Comparison of ENCODE assay signal across 17 mouse cellular contexts in genomic region chr3:32660831-32661555, GRCm38 (mm10). TPM values are rescaled to one million over a fixed set of nuclear protein-coding genes. Genes with fewer than 3 reads are reported as not detected.
DNase-seq lines count a peak whose midpoint lies in the region; ATAC-seq and TF ChIP-seq lines count a peak whose summit lies in the region.
"Had no signal": no experiment of that assay in that cellular context is flagged by ENCODE, and none has a peak within 500 bp of the region (broad histone marks: within the 10 kb centered on the region; RNA-seq: fewer than 3 reads in every experiment).

No protein-coding gene starts in this region.

- no peak overlapping the region for H3K27ac ChIP-seq in thymus, adult 2 months (ENCODE audit: control insufficient read depth, insufficient read depth, low read length)
- no peak overlapping the region for H3K27ac ChIP-seq in midbrain, embryonic 13.5 days
- no peak overlapping the region for H3K27ac ChIP-seq in hindbrain, embryonic 11.5 days (ENCODE audit: low read depth, low read length)
- H3K27ac ChIP-seq in hindbrain, embryonic 12.5 days: no peak overlapping the region
- H3K27ac ChIP-seq: heart, adult 2 months; layer of hippocampus, adult 2 months; liver, embryonic 14.5 days; midbrain, embryonic 12.5 days had no signal

- no peak for TF ChIP-seq POLR2A in thymus, adult 2 months (IDR thresholded peaks at IDR 0.05; ENCODE audit: control insufficient read depth, extremely low read depth, insufficient read depth, low read length, poor library complexity)

- H3K36me3 ChIP-seq in thymus, adult 2 months (ENCODE audit: control insufficient read depth, insufficient read depth, low read length): no peaks in the 10 kb centered on the region
- no peaks in the 10 kb centered on the region for H3K36me3 ChIP-seq in midbrain, embryonic 13.5 days
- no peaks in the 10 kb centered on the region for H3K36me3 ChIP-seq in hindbrain, embryonic 11.5 days (ENCODE audit: control insufficient read depth, insufficient read depth, low read length)
- H3K36me3 ChIP-seq in hindbrain, embryonic 12.5 days: no peaks in the 10 kb centered on the region
- H3K36me3 ChIP-seq: midbrain, embryonic 12.5 days had no signal

- no peak overlapping the region for H3K4me3 ChIP-seq in thymus, adult 2 months (ENCODE audit: control insufficient read depth, insufficient read depth, low read length)
- no peak overlapping the region for H3K4me3 ChIP-seq in midbrain, embryonic 13.5 days (replicated peaks)
- no peak overlapping the region for H3K4me3 ChIP-seq in hindbrain, embryonic 11.5 days (ENCODE audit: low read depth, low read length)
- H3K4me3 ChIP-seq in hindbrain, embryonic 12.5 days: no peak overlapping the region
- H3K4me3 ChIP-seq: heart, adult 2 months; layer of hippocampus, adult 2 months; midbrain, embryonic 12.5 days had no signal

- TF ChIP-seq CTCF in thymus, adult 2 months (IDR thresholded peaks at IDR 0.05; ENCODE audit: borderline replicate concordance, control insufficient read depth, extremely low read depth, insufficient read depth, low read length, poor library complexity): no peak

- DNase-seq in thymus, adult 2 months: peak; percentile 11
- no peak for DNase-seq in thymus, adult 18-20 months
- DNase-seq in ES-CJ7 (ENCODE audit: low read depth, low spot score): peak; percentile 58
- no peak for DNase-seq in hindbrain, embryonic 11.5 days (ENCODE audit: low spot score)
- DNase-seq: cerebellum, adult 11-12 months; cerebellum, postnatal 14 days; embryo, embryonic 11 days; heart, adult 2 months; kidney, adult 2 months; kidney, postnatal 14 days; spleen, adult 18-20 months had no signal

- no peak overlapping the region for H3K9ac ChIP-seq in midbrain, embryonic 13.5 days (replicated peaks)
- no peak overlapping the region for H3K9ac ChIP-seq in hindbrain, embryonic 11.5 days (ENCODE audit: low read depth, low read length)
- no peak overlapping the region for H3K9ac ChIP-seq in hindbrain, embryonic 12.5 days
- H3K9ac ChIP-seq: liver, embryonic 14.5 days; midbrain, embryonic 12.5 days had no signal

- H3K4me1 ChIP-seq in thymus, adult 2 months (replicated peaks; ENCODE audit: control insufficient read depth, insufficient read depth, low read length): peaks cover 11% of the 10 kb centered on the region
- H3K4me1 ChIP-seq in midbrain, embryonic 13.5 days (replicated peaks): no peaks in the 10 kb centered on the region
- H3K4me1 ChIP-seq in hindbrain, embryonic 11.5 days (replicated peaks; ENCODE audit: control insufficient read depth, insufficient read depth, low read length): no peaks in the 10 kb centered on the region
- no peaks in the 10 kb centered on the region for H3K4me1 ChIP-seq in hindbrain, embryonic 12.5 days
- H3K4me1 ChIP-seq: midbrain, embryonic 12.5 days had no signal

- 70% methylated on average over 8 of the region's 8 CpGs for WGBS in thymus, adult 2 months
- 74% methylated on average over 8 of the region's 8 CpGs for WGBS in midbrain, embryonic 13.5 days
- 63% methylated on average over 8 of the region's 8 CpGs for whole genome bisulfite sequencing in hindbrain, embryonic 11.5 days
- WGBS in hindbrain, embryonic 12.5 days: 61% methylated on average over 8 of the region's 8 CpGs

- peak; percentile 47; the same call in 1 of the 2 replicates for ATAC-seq in megakaryocyte progenitor cell, adult 5-6 weeks (replicated peaks; ENCODE audit: poor library complexity)
- no peak for ATAC-seq in midbrain, embryonic 13.5 days
- ATAC-seq in hindbrain, embryonic 11.5 days (ENCODE audit: low FRiP score): no peak
- ATAC-seq in hindbrain, embryonic 12.5 days (ENCODE audit: low FRiP score): no peak

- H3K4me2 ChIP-seq in midbrain, embryonic 13.5 days (replicated peaks): no peak overlapping the region
- H3K4me2 ChIP-seq in hindbrain, embryonic 11.5 days (replicated peaks; ENCODE audit: low read depth, low read length): no peak overlapping the region
- no peak overlapping the region for H3K4me2 ChIP-seq in hindbrain, embryonic 12.5 days (replicated peaks)
- H3K4me2 ChIP-seq: midbrain, embryonic 12.5 days had no signal

- no peaks in the 10 kb centered on the region for H3K9me3 ChIP-seq in midbrain, embryonic 13.5 days
- no peaks in the 10 kb centered on the region for H3K9me3 ChIP-seq in hindbrain, embryonic 11.5 days (ENCODE audit: control insufficient read depth, low read length)
- H3K9me3 ChIP-seq in hindbrain, embryonic 12.5 days (replicated peaks): no peaks in the 10 kb centered on the region
- H3K9me3 ChIP-seq: midbrain, embryonic 12.5 days had no signal

- H3K27me3 ChIP-seq in thymus, adult 2 months (ENCODE audit: control insufficient read depth, insufficient read depth, low read length): no peaks in the 10 kb centered on the region
- no peaks in the 10 kb centered on the region for H3K27me3 ChIP-seq in midbrain, embryonic 13.5 days
- no peaks in the 10 kb centered on the region for H3K27me3 ChIP-seq in hindbrain, embryonic 11.5 days (ENCODE audit: control insufficient read depth, insufficient read depth, low read length)
- H3K27me3 ChIP-seq in hindbrain, embryonic 12.5 days: no peaks in the 10 kb centered on the region
- H3K27me3 ChIP-seq: midbrain, embryonic 12.5 days had no signal

RNA-seq across cellular contexts. Expression of gene Gnb4, which starts 44.6 kb away (rescaled TPM):
- 35.1 and 42.2 TPM in 2 replicates for polyA plus RNA-seq in thymus, adult 2 months (2012; rRNA removed)
- total RNA-seq in megakaryocyte progenitor cell, adult 5-6 weeks (2015): 2.1 and 8.3 TPM in 2 replicates
- total RNA-seq in megakaryocyte progenitor cell, adult 5-6 weeks (2017): 3.0 and 13.7 TPM in 2 replicates
- 53.5 and 55.5 TPM in 2 replicates for polyA plus RNA-seq in midbrain, embryonic 13.5 days (2015; fragmentation: Nextera tagmentation; extraction: Ambion mirVana)
- 49.9 and 56.2 TPM in 2 replicates for polyA plus RNA-seq in hindbrain, embryonic 11.5 days (2014; fragmentation: Nextera tagmentation; extraction: Ambion mirVana)
- polyA plus RNA-seq in hindbrain, embryonic 12.5 days (2016; fragmentation: Nextera tagmentation; extraction: Ambion mirVana): 55.0 and 60.0 TPM in 2 replicates

RNA-seq across cellular contexts. Expression of gene Actl6a, which starts 45.1 kb away (rescaled TPM):
- 33.9 and 35.3 TPM in 2 replicates for polyA plus RNA-seq in thymus, adult 2 months (2012; rRNA removed)
- 119 and 137 TPM in 2 replicates for total RNA-seq in megakaryocyte progenitor cell, adult 5-6 weeks (2015)
- 80.8 and 100 TPM in 2 replicates for total RNA-seq in megakaryocyte progenitor cell, adult 5-6 weeks (2017)
- polyA plus RNA-seq in midbrain, embryonic 13.5 days (2015; fragmentation: Nextera tagmentation; extraction: Ambion mirVana): 149 TPM in 2 replicates
- 235 and 239 TPM in 2 replicates for polyA plus RNA-seq in hindbrain, embryonic 11.5 days (2014; fragmentation: Nextera tagmentation; extraction: Ambion mirVana)
- polyA plus RNA-seq in hindbrain, embryonic 12.5 days (2016; fragmentation: Nextera tagmentation; extraction: Ambion mirVana): 150 and 164 TPM in 2 replicates

Comparison
In these comparisons a context has a peak if more than half of its experiments do, and no peak if none do; other contexts are left out.
1. DNase-seq: peak in thymus, adult 2 months (single experiment) and ES-CJ7 (single experiment); none in thymus, adult 18-20 months (0 of 2) and hindbrain, embryonic 11.5 days (single experiment).